Mouse (Mus musculus) bone marrow macrophage, adult 2 months (primary cell): ENCODE measurements around the gene Chchd5.

Experiments
- CTCF ChIP-seq: IDR thresholded peaks from 2 replicates; pipeline ENCODE4 v1.5.1; 2012; ENCODE audit warnings: low read depth, mild to moderate bottlenecking, low read length, moderate library complexity
- POLR2A ChIP-seq: IDR thresholded peaks from 2 replicates; pipeline ENCODE4 v1.6.1; 2012; ENCODE audit warnings: mild to moderate bottlenecking, low read depth, low read length, borderline replicate concordance

GRCm38 (mm10) chr2:129084959-129085358, 44.5 kb upstream of the Chchd5 start:
- TF ChIP-seq POLR2A (no peak), CTCF (peak; percentile 49; the same call in 1 of the 2 replicates)
